Mouse (Mus musculus) urinary bladder, postnatal 14 days (tissue): ENCODE results near the gene Rpl4.
"Not testable (repeated sequence)": the region's sequence is repeated elsewhere in the genome, so short reads cannot be mapped to it uniquely, and the experiment has no call there.

Experiments
- DNase-seq: peaks from one replicate; pipeline ENCODE4 v3.0.0; 2021; ENCODE audit warnings: low spot score

Rpl4 gene

GRCm38 (mm10) chr9:64198068-64198762 lies 25.0 kb downstream of the Rpl4 start:
- DNase-seq = no peak

DNA sequence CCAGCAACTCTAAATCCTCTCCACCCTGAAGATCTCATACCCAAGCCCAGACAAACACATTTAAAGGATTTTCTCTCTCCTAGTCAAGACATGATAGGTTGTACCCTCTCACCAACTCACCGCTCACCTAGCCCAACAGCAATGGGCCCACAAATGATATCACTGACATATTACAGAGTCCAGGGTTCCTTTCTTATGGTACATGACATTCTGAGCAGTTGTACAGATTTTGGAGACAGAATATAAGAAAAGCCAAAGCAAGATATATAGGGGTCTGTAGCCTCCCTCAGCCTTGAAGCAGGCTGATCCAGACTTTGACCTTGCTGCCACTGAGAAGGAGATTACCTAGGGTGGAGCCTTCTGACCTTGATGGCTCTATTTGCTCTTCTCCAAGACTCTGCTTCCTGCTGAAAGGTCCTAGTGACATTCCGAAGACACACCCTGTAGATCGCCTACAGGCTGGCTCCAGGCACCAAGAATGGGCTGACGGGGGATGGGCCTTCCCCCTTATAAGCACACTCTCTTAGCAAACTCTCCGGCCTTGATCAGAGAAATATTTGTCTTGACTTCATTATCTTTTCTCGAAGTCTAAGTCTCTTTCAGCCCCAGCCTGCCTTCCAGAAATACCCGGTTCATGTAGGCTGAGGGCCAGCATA lies 25.7 kb downstream of the Rpl4 start:
- DNase-seq = not testable (repeated sequence)

- no peak for DNase-seq
Measured at GRCm38 (mm10) chr9:64199897-64200296, 26.7 kb downstream of the Rpl4 start.

- DNase-seq = no peak
Measured at GRCm38 (mm10) chr9:64202331-64202730, 29.2 kb downstream of the Rpl4 start.

DNA sequence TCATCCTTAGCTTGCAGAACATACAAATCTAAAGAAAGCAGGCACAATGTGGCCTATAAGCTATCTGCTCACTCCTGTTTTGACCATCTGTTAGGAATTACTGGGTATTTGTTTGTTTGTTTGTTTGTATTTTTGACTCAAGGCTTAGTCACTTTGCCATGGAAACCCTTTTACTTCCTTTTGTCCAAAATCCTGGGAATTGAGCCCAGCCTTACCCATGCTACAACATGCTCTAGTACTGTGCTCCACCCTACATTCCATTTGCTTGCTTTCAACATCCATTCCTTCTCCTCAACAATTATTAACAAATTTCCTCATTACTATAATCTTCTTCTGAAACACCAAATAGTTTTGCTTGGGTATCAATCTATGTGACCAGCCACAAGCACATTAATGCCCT lies 29.7 kb downstream of the Rpl4 start:
- no peak for DNase-seq

DNA sequence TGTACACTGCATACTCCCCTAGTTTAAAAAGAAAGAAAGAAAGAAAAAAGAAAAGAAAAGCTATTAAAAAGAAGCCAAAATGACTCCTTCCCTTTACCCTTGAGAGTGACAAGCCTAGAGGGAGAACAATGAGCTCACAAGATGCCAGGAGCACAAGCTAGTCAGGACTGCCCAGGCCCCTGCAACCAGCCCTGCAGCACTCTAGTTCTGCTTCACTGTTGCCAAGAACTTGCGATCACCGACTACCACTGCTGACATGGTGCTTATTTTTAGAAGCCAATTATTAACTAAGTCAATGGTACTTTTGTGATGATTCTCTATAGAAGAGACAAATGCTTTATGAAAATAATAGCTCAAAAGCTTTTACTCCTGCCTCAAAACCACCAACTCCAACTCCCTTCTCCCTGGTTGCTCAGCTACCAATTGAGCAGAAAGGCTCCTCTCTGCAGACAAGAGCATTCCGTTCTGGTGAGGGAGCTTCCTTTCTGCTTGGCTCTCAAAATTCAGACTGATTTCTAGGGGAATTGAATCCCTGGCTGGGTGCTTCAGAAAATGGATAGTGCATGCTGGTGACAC lies 34.4 kb downstream of the Rpl4 start:
- DNase-seq = no peak

GRCm38 (mm10) chr9:64214452-64214851 lies 41.3 kb downstream of the Rpl4 start:
- DNase-seq = no peak

DNA sequence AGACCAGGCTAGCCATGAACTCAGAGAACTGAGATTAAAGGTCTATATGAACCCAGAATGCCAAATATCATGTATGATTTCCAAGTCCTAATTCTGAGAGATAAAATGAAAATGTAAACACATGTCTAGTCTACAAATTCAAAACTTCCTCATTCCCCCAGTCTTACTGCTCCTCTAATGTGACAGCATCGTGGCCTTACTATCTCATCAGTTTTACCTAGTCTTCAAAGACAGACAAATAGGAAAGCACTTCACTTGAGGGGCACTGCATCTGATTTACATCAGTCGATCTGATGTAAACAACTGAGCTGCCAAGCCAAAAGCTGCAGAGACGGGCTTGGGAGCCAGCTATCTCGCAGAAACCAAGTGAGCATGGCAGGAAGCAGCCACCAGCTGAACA lies 42.9 kb downstream of the Rpl4 start:
- no peak for DNase-seq

- no peak for DNase-seq
Measured at GRCm38 (mm10) chr9:64216641-64217040, 43.5 kb downstream of the Rpl4 start.

- DNase-seq = no peak
Measured at GRCm38 (mm10) chr9:64217887-64218286, 44.7 kb downstream of the Rpl4 start.

GRCm38 (mm10) chr9:64219305-64219704 lies 46.1 kb downstream of the Rpl4 start:
- no peak for DNase-seq

DNA sequence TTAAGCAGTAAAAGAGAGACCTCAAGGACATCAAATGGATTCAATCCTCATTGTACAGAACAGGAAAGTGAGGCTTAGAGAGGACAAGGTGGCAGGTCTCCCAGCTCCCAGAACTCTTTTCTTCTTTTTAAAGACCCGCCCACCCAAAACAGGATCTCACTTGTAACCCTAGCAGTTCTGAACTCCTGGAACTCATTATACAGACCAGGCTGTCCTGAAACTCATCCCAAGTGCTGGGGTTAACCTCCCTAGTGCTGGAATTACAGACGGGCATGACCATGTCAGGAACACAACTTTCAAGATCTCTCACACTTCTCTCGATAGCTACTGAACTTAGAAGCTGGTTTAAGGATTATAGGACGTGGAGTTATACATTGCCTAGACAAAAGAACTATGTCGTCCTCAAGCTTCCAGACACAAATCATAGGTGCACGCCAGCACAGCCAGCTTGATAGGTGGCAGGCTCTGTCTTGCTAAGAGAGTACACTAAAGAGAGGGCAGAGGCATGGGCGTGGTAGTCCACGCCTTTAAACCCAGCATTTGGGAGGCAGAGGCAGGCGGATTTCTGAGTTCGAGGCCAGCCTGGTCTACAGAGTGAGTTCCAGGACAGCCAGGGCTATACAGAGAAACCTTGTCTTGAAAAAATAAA lies 46.7 kb downstream of the Rpl4 start:
- no peak for DNase-seq

DNA sequence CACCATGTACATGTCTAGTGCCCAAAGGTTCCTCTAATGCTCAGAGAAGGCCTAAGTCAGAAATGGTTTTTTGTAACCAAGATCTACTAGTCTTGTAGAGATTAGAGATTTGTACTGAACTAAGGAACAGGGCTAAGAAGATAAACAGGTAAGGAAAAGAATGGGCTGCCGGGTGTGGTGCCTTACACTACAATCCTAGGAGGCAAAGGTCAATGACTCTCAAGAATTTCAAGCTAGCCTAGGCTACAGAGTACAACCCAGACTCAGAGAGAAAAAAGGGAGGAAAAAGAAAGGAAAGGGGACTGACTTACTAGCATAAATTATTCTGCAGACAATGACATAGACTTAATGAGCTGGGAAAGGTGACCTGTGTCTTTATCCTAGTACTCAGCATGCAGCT lies 47.4 kb downstream of the Rpl4 start:
- DNase-seq = no peak

DNA sequence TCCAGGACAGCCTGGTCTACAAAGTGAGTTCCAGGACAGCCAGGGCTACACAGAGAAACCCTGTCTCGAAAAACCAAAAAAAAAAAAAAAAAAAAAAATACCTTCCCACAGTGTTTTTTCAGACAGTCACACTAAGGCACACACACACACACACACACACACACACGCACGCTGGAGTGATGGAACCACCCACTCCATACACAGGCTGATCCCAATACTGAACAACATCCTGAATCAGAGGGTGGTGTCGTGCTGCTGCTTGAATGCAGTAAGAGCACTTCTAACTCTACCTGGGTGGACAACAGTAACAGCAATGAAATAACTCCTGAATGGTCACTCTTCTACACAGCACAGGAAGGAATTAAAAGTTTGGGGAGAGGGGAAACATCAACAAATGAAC lies 48.3 kb downstream of the Rpl4 start:
- DNase-seq = no peak

GRCm38 (mm10) chr9:64222098-64222497 lies 48.9 kb downstream of the Rpl4 start:
- DNase-seq = no peak

- DNase-seq = no peak
Measured at GRCm38 (mm10) chr9:64225805-64226204, 52.6 kb downstream of the Rpl4 start.

GRCm38 (mm10) chr9:64227736-64228135 lies 54.6 kb downstream of the Rpl4 start:
- DNase-seq = no peak
